Mouse (Mus musculus): ENCODE data around the gene Tifa. TPM values are rescaled to one million over a fixed set of nuclear protein-coding genes. Genes with fewer than 3 reads are reported as not detected.
A peak's percentile ranks its signal among the peaks of the same experiment; 100 is the strongest.

Tifa gene
- polyA plus RNA-seq, 1 experiment = 14.3 TPM

DNA sequence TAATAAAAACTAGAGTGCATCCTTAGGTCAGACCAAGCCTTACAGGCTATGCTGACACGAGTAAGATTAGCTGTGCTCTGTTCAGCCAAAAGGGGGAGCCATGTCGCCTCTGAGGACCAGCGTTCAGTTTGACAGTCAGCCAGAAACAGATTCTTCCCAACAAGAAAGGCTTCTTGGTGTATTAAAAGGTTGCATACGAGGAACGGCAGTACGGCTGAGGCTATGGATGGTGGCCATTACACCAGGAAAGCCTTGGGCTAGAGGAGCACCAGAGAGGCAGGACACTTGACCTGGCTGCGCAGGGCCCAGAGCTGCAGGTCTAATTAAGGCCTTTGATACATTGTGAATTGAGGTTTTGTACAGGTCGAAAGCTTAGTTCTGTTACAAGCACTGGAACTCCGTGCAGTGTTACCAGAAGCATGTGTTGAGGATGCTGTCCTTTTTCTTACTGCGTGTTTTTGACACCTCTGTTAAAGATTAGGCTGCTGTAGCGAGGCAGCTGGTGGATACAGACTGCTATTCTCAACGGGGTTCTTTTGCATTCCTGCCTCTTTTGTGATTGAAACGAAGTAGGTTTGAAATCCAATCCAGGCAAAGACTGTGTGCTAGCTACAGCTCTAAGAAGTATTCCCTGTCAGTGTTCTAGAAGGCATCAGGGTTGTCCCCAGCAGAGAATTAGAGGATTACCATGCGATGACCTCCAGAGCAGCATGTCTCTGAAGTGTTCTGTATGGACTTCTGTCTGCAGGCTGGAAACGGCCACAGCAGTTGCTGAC is 64.0 kb downstream of the Tifa start:
- TF ChIP-seq POLR2A (IDR thresholded peaks at IDR 0.05; ENCODE audit: low read depth, low read length) (no peak), CTCF (IDR thresholded peaks at IDR 0.05; ENCODE audit: extremely low read depth, insufficient read depth, insufficient read length, insufficient replicate concordance) (peak; percentile 72; the same call in 1 of the 2 replicates)

DNA sequence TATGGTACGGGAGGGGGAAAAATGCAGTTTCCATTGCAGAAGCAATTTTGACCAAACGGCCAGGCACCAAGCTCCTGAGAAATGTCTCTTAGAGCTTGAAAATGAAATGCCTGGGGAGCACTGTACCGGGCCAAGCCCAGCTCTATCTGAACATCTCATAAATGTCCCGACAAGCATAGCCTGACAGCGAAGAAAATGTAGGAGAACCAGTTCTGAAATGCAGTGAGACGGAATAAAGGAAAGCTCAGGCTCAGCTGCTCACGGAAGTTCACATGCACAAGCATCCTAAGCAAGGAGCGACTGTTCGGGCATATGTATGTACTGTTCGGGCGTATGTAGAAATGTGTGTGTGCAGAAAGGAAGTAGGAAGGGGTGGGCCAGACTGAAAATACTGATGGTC is 71.7 kb downstream of the Tifa start:
- TF ChIP-seq CTCF (IDR thresholded peaks at IDR 0.05; ENCODE audit: extremely low read depth, insufficient read depth, insufficient read length, insufficient replicate concordance) (no peak), POLR2A (IDR thresholded peaks at IDR 0.05; ENCODE audit: low read depth, low read length) (no peak)
- DNase-seq (ENCODE audit: low read depth in 1 of 2, low spot score in 2 of 2) = no peak
- H3K27me3 ChIP-seq (ENCODE audit: control insufficient read depth, insufficient read depth, low read length) = no peaks in the 10 kb centered on the region
- H3K27ac ChIP-seq (ENCODE audit: insufficient read depth, low read length) = no peak overlapping the region
- H3K4me1 ChIP-seq (ENCODE audit: control insufficient read depth, insufficient read depth, insufficient read length) = peaks cover 2% of the 10 kb centered on the region; the same call in 1 of the 2 replicates
- 93% methylated on average over 11 of the region's 11 CpGs for WGBS
- H3K36me3 ChIP-seq (ENCODE audit: control insufficient read depth, insufficient read depth, low read length) = no peaks in the 10 kb centered on the region
- no peak overlapping the region for H3K4me3 ChIP-seq (ENCODE audit: extremely low read depth, insufficient read depth, insufficient read length)

More for the DNA sequence above, 64.0 kb downstream of the Tifa start:
- DNase-seq (ENCODE audit: low read depth in 1 of 2, low spot score in 2 of 2) = peak in 1 of 2 experiments; percentile 54
- no peaks in the 10 kb centered on the region for H3K4me1 ChIP-seq (ENCODE audit: control insufficient read depth, insufficient read depth, insufficient read length)
- no peaks in the 10 kb centered on the region for H3K36me3 ChIP-seq (ENCODE audit: control insufficient read depth, insufficient read depth, low read length)
- H3K4me3 ChIP-seq (ENCODE audit: extremely low read depth, insufficient read depth, insufficient read length) = no peak overlapping the region
- no peak overlapping the region for H3K27ac ChIP-seq (ENCODE audit: insufficient read depth, low read length)
- H3K27me3 ChIP-seq (ENCODE audit: control insufficient read depth, insufficient read depth, low read length) = no peaks in the 10 kb centered on the region
- 54% methylated on average over 15 of the region's 15 CpGs for WGBS

DNA sequence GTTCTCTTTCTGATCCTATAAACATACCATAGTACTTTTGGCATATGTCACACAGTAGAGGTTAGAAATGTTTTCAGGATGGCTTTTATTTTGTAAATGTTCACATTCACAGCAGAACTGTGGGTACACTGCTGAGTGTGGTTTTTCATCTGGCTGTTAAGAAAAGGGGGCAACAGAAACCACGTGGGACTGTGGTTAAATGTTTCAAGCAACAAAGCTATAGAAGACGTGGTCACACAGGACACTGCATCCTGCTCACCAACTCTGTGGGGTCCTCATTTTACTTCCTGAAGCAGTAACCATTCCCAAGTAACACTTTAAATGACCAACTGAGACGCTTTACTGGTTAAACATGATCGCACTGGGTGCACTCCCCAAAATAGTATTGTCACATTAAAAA is 72.9 kb downstream of the Tifa start:
- Histone ChIP-seq H3K4me1 (ENCODE audit: control insufficient read depth, insufficient read depth, insufficient read length) (peaks cover 2% of the 10 kb centered on the region; the same call in 1 of the 2 replicates), H3K27ac (ENCODE audit: insufficient read depth, low read length) (no peak overlapping the region), H3K27me3 (ENCODE audit: control insufficient read depth, insufficient read depth, low read length) (no peaks in the 10 kb centered on the region), H3K4me3 (ENCODE audit: extremely low read depth, insufficient read depth, insufficient read length) (no peak overlapping the region), H3K36me3 (ENCODE audit: control insufficient read depth, insufficient read depth, low read length) (no peaks in the 10 kb centered on the region)
- 21% methylated on average over 4 of the region's 4 CpGs for whole genome bisulfite sequencing
- no peak for DNase-seq (ENCODE audit: low read depth in 1 of 2, low spot score in 2 of 2)
- TF ChIP-seq POLR2A (IDR thresholded peaks at IDR 0.05; ENCODE audit: low read depth, low read length) (no peak), CTCF (IDR thresholded peaks at IDR 0.05; ENCODE audit: extremely low read depth, insufficient read depth, insufficient read length, insufficient replicate concordance) (no peak)

DNA sequence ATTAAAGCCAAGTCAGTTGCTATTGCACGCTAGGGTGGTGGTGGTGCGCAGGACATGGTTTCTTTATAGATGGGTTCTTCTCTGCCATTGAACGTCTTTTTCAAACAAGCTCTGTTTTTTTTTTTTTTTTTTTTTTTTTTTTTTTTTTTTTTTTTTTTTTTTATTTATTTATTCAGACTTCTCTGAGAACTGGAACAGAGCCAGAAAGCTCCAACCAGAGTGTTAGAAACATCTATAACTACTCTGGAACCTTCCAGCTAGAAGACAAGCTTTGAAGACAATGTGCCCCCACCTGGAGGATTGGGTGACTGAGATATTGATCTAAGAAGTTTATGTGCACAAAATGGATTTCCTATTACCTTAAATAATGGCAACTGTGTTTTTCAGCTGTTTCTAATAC is 74.0 kb downstream of the Tifa start:
- no peaks in the 10 kb centered on the region for H3K27me3 ChIP-seq (ENCODE audit: control insufficient read depth, insufficient read depth, low read length)
- DNase-seq (ENCODE audit: low read depth in 1 of 2, low spot score in 2 of 2) = no peak
- WGBS = 58% methylated on average over 3 of the region's 3 CpGs
- no peak overlapping the region for H3K27ac ChIP-seq (ENCODE audit: insufficient read depth, low read length)
- H3K4me1 ChIP-seq (ENCODE audit: control insufficient read depth, insufficient read depth, insufficient read length) = peaks cover 2% of the 10 kb centered on the region; the same call in 1 of the 2 replicates
- no peak overlapping the region for H3K4me3 ChIP-seq (ENCODE audit: extremely low read depth, insufficient read depth, insufficient read length)
- TF ChIP-seq CTCF (IDR thresholded peaks at IDR 0.05; ENCODE audit: extremely low read depth, insufficient read depth, insufficient read length, insufficient replicate concordance) (no peak), POLR2A (IDR thresholded peaks at IDR 0.05; ENCODE audit: low read depth, low read length) (no peak)
- H3K36me3 ChIP-seq (ENCODE audit: control insufficient read depth, insufficient read depth, low read length) = no peaks in the 10 kb centered on the region

DNA sequence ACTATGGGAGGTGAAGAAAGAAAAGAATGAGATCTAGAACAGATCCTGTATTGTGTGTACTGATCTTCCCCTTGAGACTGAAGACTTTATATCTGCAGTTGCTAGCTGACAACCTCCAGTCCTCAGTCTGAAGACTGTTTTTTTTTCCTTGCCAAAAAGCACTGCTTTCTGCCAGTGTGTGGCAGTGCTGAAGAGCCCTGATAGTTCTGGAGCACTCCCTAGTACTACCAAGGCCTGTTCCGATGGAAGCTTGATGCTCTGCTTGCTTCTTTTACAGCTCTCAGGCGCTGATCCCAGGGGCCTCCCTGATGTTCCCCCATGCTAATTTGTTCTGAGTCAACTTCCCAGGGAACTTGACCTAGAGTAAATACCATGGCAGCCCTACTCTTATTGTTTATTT is 74.6 kb downstream of the Tifa start:
- H3K4me3 ChIP-seq (ENCODE audit: extremely low read depth, insufficient read depth, insufficient read length) = no peak overlapping the region

DNA sequence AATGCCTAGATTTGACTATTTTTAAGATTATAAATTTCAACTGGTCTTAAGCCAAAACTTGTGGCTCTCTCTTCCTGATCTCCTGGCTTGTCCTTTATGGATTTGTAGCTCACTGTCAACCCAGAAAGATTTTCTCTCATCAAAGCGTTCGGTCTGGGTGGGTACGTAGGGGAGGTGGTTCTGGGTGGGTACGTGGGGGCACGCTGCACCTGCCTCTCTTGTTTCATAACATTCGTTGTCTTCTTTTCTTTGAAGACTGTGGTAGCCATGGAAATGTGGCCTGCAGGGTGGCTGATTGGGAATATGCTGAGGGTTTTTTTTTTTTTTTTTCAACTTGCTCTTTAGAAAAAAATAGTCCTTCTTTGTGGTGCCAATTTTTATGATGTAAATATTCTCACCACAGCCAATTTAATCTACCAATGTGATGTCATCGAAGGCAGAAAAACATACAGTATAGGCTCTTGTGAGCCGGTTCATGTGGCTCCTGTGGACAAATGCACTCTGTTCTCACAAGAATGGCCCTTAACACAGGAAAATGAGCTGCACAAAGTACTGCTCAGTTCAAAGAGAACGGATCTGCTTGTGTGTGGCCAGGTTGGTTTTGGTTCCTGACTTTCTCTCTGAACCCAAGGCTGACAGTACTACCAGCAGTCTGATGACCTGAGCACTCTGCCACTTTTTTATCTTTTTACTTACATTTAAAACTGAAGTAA is 78.6 kb downstream of the Tifa start:
- DNase-seq (ENCODE audit: low read depth in 1 of 2, low spot score in 2 of 2) = peak in 1 of 2 experiments; percentile 38
- H3K27me3 ChIP-seq (ENCODE audit: control insufficient read depth, insufficient read depth, low read length) = no peaks in the 10 kb centered on the region
- H3K36me3 ChIP-seq (ENCODE audit: control insufficient read depth, insufficient read depth, low read length) = no peaks in the 10 kb centered on the region
- H3K4me1 ChIP-seq (ENCODE audit: control insufficient read depth, insufficient read depth, insufficient read length) = peaks cover 2% of the 10 kb centered on the region; the same call in 1 of the 2 replicates
- TF ChIP-seq CTCF (IDR thresholded peaks at IDR 0.05; ENCODE audit: extremely low read depth, insufficient read depth, insufficient read length, insufficient replicate concordance) = no peak
- TF ChIP-seq POLR2A (IDR thresholded peaks at IDR 0.05; ENCODE audit: low read depth, low read length) = no peak
- H3K4me3 ChIP-seq (ENCODE audit: extremely low read depth, insufficient read depth, insufficient read length) = no peak overlapping the region
- H3K27ac ChIP-seq (ENCODE audit: insufficient read depth, low read length) = no peak overlapping the region
- 84% methylated on average over 9 of the region's 9 CpGs for WGBS

More for the DNA sequence above, 74.6 kb downstream of the Tifa start:
- H3K27me3 ChIP-seq (ENCODE audit: control insufficient read depth, insufficient read depth, low read length) = no peaks in the 10 kb centered on the region
- no peaks in the 10 kb centered on the region for H3K36me3 ChIP-seq (ENCODE audit: control insufficient read depth, insufficient read depth, low read length)
- no peak for TF ChIP-seq CTCF (IDR thresholded peaks at IDR 0.05; ENCODE audit: extremely low read depth, insufficient read depth, insufficient read length, insufficient replicate concordance)
- no peak for TF ChIP-seq POLR2A (IDR thresholded peaks at IDR 0.05; ENCODE audit: low read depth, low read length)
- H3K4me1 ChIP-seq (ENCODE audit: control insufficient read depth, insufficient read depth, insufficient read length) = peaks cover 2% of the 10 kb centered on the region; the same call in 1 of the 2 replicates
- DNase-seq (ENCODE audit: low read depth in 1 of 2, low spot score in 2 of 2) = no peak
- WGBS = 87% methylated on average over 2 of the region's 2 CpGs
- H3K27ac ChIP-seq (ENCODE audit: insufficient read depth, low read length) = no peak overlapping the region
